Mouse (Mus musculus): Measurements from ENCODE around the gene Pgam2. TPM values are rescaled to one million over a fixed set of nuclear protein-coding genes. Genes with fewer than 3 reads are reported as not detected.

The Pgam2 gene
- polyA plus RNA-seq, 1 experiment: 38.2 TPM

- TF ChIP-seq POLR2A (IDR thresholded peaks at IDR 0.05; ENCODE audit: control insufficient read depth, extremely low read depth, insufficient read depth, low read length, poor library complexity) (no peak), CTCF (IDR thresholded peaks at IDR 0.05; ENCODE audit: borderline replicate concordance, control insufficient read depth, extremely low read depth, insufficient read depth, low read length, poor library complexity) (no peak)
- Histone ChIP-seq H3K4me1 (replicated peaks; ENCODE audit: control insufficient read depth, insufficient read depth, low read length) (no peaks in the 10 kb centered on the region), H3K36me3 (ENCODE audit: control insufficient read depth, insufficient read depth, low read length) (peaks cover 63% of the 10 kb centered on the region), H3K4me3 (ENCODE audit: control insufficient read depth, insufficient read depth, low read length) (no peak overlapping the region), H3K27me3 (ENCODE audit: control insufficient read depth, insufficient read depth, low read length) (no peaks in the 10 kb centered on the region), H3K27ac (ENCODE audit: control insufficient read depth, insufficient read depth, low read length) (no peak overlapping the region)
- DNase-seq: no peak
- 96% methylated on average over 7 of the region's 7 CpGs for WGBS
Measured at GRCm38 (mm10) chr11:5795706-5796105, 7.8 kb downstream of the Pgam2 start.

DNA sequence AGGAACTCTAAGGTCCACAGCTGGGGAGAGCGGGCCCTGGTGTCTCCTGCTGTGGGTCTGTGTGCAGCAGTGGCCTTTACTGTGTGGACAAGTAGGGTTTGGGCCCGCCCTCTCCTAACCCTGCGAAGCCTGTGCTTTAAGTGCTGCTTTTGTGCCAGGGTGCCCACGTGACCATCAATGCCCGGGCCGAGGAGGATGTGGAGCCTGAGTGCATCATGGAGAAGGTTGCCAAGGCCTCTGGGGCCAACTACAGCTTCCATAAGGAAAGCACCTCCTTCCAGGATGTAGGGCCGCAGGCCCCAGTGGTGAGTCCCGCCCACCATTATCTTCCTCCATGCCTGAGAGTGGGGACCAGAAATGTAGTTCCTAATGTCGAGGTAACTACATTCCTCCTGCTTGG is 8.2 kb downstream of the Pgam2 start:
- no peak for DNase-seq
- Histone ChIP-seq H3K36me3 (ENCODE audit: control insufficient read depth, insufficient read depth, low read length) (peaks cover 62% of the 10 kb centered on the region), H3K4me1 (replicated peaks; ENCODE audit: control insufficient read depth, insufficient read depth, low read length) (no peaks in the 10 kb centered on the region), H3K4me3 (ENCODE audit: control insufficient read depth, insufficient read depth, low read length) (no peak overlapping the region), H3K27ac (ENCODE audit: control insufficient read depth, insufficient read depth, low read length) (no peak overlapping the region), H3K27me3 (ENCODE audit: control insufficient read depth, insufficient read depth, low read length) (no peaks in the 10 kb centered on the region)
- TF ChIP-seq CTCF (IDR thresholded peaks at IDR 0.05; ENCODE audit: borderline replicate concordance, control insufficient read depth, extremely low read depth, insufficient read depth, low read length, poor library complexity) (no peak), POLR2A (IDR thresholded peaks at IDR 0.05; ENCODE audit: control insufficient read depth, extremely low read depth, insufficient read depth, low read length, poor library complexity) (no peak)
- WGBS: 94% methylated on average over 9 of the region's 9 CpGs

DNA sequence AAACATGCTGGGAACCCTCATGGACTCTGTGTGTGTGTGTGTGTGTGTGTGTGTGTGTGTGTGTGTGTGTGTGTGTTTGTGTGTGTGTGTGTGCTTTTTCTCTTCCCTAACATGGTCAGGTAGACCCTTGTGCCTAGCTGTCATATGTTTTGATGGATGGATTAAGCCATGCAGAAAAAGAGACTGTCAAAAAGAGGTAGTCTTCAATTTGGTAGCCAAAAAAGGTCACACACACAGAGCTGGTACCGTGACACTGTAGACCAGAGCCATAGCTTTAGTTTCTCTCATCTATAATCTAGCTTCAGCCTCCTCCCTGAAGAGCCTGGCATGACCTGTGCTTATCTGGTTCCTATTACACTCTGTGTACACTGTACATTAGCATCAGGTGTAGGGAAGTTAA is 13.1 kb downstream of the Pgam2 start:
- DNase-seq: no peak
- Histone ChIP-seq H3K4me3 (ENCODE audit: control insufficient read depth, insufficient read depth, low read length) (no peak overlapping the region), H3K36me3 (ENCODE audit: control insufficient read depth, insufficient read depth, low read length) (peaks cover 14% of the 10 kb centered on the region), H3K4me1 (replicated peaks; ENCODE audit: control insufficient read depth, insufficient read depth, low read length) (peaks cover 11% of the 10 kb centered on the region), H3K27ac (ENCODE audit: control insufficient read depth, insufficient read depth, low read length) (no peak overlapping the region), H3K27me3 (ENCODE audit: control insufficient read depth, insufficient read depth, low read length) (no peaks in the 10 kb centered on the region)
- WGBS: 82% methylated on average over 1 of the region's 1 CpGs
- TF ChIP-seq CTCF (IDR thresholded peaks at IDR 0.05; ENCODE audit: borderline replicate concordance, control insufficient read depth, extremely low read depth, insufficient read depth, low read length, poor library complexity) (no peak), POLR2A (IDR thresholded peaks at IDR 0.05; ENCODE audit: control insufficient read depth, extremely low read depth, insufficient read depth, low read length, poor library complexity) (no peak)

DNA sequence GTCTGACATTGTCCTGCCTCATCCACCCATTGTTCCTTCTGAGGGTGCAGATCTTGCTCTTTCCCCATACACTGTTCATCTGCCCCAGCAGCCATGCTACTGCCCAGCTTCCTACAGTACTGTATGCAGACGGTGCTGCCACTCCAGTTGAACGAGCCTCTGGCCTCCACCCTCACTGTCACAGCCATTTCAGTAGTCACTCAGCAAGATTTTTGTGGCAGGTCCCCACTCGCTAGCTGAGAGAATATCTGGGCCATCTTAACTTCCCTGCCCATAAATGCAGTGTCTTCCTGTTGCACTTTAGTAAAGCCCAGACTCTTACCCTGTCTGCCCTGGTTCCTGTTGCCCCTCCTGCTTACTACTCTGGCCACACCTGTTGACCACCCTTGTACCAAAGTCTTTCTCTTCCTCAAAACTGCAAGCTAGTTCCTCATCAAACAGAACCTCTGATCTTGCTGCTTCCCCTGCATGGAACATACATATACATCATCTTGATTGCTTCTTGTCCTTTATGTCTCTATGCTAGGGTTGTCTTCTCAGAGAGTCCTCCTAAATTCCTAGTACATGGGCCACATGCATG is 13.7 kb downstream of the Pgam2 start:
- H3K27ac ChIP-seq (ENCODE audit: control insufficient read depth, insufficient read depth, low read length): peak overlapping the region; percentile 71
- DNase-seq: no peak
- TF ChIP-seq CTCF (IDR thresholded peaks at IDR 0.05; ENCODE audit: borderline replicate concordance, control insufficient read depth, extremely low read depth, insufficient read depth, low read length, poor library complexity): no peak
- no peak for TF ChIP-seq POLR2A (IDR thresholded peaks at IDR 0.05; ENCODE audit: control insufficient read depth, extremely low read depth, insufficient read depth, low read length, poor library complexity)
- peaks cover 11% of the 10 kb centered on the region for H3K36me3 ChIP-seq (ENCODE audit: control insufficient read depth, insufficient read depth, low read length)
- 34% methylated on average over 3 of the region's 3 CpGs for WGBS
- H3K4me1 ChIP-seq (replicated peaks; ENCODE audit: control insufficient read depth, insufficient read depth, low read length): peaks cover 11% of the 10 kb centered on the region
- no peaks in the 10 kb centered on the region for H3K27me3 ChIP-seq (ENCODE audit: control insufficient read depth, insufficient read depth, low read length)
- H3K4me3 ChIP-seq (ENCODE audit: control insufficient read depth, insufficient read depth, low read length): peak overlapping the region; percentile 31; the same call in 1 of the 2 replicates

DNA sequence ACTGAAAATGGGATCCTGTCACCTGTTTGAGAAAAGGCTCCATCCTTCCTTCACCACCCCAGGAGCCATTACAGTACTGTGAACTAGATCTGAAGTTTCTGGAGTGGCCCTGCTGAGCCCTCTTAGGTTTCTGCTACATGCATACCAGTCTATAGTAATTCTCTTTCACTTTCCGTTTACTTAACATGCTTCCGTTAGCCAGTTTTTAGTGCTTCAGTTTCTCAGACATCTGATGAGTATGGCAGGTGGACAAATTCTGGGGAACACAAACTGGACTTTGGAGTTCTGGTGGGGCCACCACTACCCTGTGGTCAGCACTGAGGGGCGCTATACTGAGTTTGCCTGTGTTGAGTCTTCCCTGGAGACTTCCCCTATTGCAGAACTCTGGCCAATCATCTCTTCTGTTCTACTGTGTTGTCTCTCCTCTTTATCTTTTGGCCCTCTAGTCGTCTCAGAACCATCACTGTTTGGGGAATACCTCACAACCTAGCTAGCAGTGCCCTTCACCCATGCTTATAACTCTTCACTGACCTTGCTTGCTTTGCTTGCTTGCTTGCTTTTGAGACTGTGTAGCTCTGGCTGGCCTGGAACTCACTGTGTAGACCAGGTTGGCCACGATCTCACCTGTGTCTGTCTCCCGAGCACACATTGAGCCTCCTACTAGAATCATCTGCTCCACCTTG is 14.3 kb downstream of the Pgam2 start:
- TF ChIP-seq POLR2A (IDR thresholded peaks at IDR 0.05; ENCODE audit: control insufficient read depth, extremely low read depth, insufficient read depth, low read length, poor library complexity) (no peak), CTCF (IDR thresholded peaks at IDR 0.05; ENCODE audit: borderline replicate concordance, control insufficient read depth, extremely low read depth, insufficient read depth, low read length, poor library complexity) (no peak)
- 24% methylated on average over 6 of the region's 6 CpGs for WGBS
- Histone ChIP-seq H3K36me3 (ENCODE audit: control insufficient read depth, insufficient read depth, low read length) (peaks cover 11% of the 10 kb centered on the region), H3K4me1 (replicated peaks; ENCODE audit: control insufficient read depth, insufficient read depth, low read length) (peaks cover 11% of the 10 kb centered on the region), H3K27ac (ENCODE audit: control insufficient read depth, insufficient read depth, low read length) (peak overlapping the region; percentile 83), H3K4me3 (ENCODE audit: control insufficient read depth, insufficient read depth, low read length) (peak overlapping the region; percentile 87), H3K27me3 (ENCODE audit: control insufficient read depth, insufficient read depth, low read length) (no peaks in the 10 kb centered on the region)
- DNase-seq: peak; percentile 30

GRCm38 (mm10) chr11:5788056-5789014 is 15.2 kb downstream of the Pgam2 start, which contains the start of gene Dbnl:
Gene Dbnl (plus strand): TSS chr11:5788488.
- under 1% methylated on average over 74 of the region's 74 CpGs for WGBS
- Histone ChIP-seq H3K4me1 (replicated peaks; ENCODE audit: control insufficient read depth, insufficient read depth, low read length) (peaks cover 11% of the 10 kb centered on the region), H3K4me3 (ENCODE audit: control insufficient read depth, insufficient read depth, low read length) (peak within 1 kb of the TSS; percentile 87), H3K36me3 (ENCODE audit: control insufficient read depth, insufficient read depth, low read length) (peaks cover 4% of the 10 kb centered on the region), H3K27ac (ENCODE audit: control insufficient read depth, insufficient read depth, low read length) (peak within 1 kb of the TSS; percentile 83), H3K27me3 (ENCODE audit: control insufficient read depth, insufficient read depth, low read length) (no peaks in the 10 kb centered on the region)
- DNase-seq: peak; percentile 97
- TF ChIP-seq CTCF (IDR thresholded peaks at IDR 0.05; ENCODE audit: borderline replicate concordance, control insufficient read depth, extremely low read depth, insufficient read depth, low read length, poor library complexity) (peak; percentile 89), POLR2A (IDR thresholded peaks at IDR 0.05; ENCODE audit: control insufficient read depth, extremely low read depth, insufficient read depth, low read length, poor library complexity) (peak; percentile 95)
